Mouse (Mus musculus) E14TG2a.4 (cell line): ENCODE measurements around the gene Fam221a.

Experiments
- H3K27me3 ChIP-seq: 2 replicates; pipeline ENCODE4 v1.6.1; 2014; ENCODE audit warnings: low read length, control low read depth; ENCODE audit not compliant: insufficient read depth
- H3K36me3 ChIP-seq: 2 replicates; pipeline ENCODE4 v1.6.1; 2014; ENCODE audit warnings: low read length, control low read depth; ENCODE audit not compliant: insufficient read depth
- H3K4me1 ChIP-seq: replicated peaks from 2 replicates; pipeline ENCODE4 v1.6.1; 2014; ENCODE audit warnings: low read depth, low read length, control low read depth
- H3K4me3 ChIP-seq: replicated peaks from 2 replicates; pipeline ENCODE4 v1.5.1; 2014; ENCODE audit warnings: mild to moderate bottlenecking, low read length
- H3K9me3 ChIP-seq: 2 replicates; pipeline ENCODE4 v1.6.1; 2014; ENCODE audit warnings: low read length, control low read depth
- CTCF ChIP-seq: conservative IDR thresholded peaks from 2 replicates; pipeline ENCODE4 v1.5.1; 2014; ENCODE audit warnings: low read length
- NANOG ChIP-seq: IDR thresholded peaks from 2 replicates; pipeline ENCODE4 v1.6.1; 2014; ENCODE audit warnings: borderline replicate concordance, low read length, mixed read lengths
- POU5F1 ChIP-seq: IDR thresholded peaks from 2 replicates; pipeline ENCODE4 v1.6.1; 2014; ENCODE audit warnings: low read length, borderline replicate concordance

Gene Fam221a

DNA sequence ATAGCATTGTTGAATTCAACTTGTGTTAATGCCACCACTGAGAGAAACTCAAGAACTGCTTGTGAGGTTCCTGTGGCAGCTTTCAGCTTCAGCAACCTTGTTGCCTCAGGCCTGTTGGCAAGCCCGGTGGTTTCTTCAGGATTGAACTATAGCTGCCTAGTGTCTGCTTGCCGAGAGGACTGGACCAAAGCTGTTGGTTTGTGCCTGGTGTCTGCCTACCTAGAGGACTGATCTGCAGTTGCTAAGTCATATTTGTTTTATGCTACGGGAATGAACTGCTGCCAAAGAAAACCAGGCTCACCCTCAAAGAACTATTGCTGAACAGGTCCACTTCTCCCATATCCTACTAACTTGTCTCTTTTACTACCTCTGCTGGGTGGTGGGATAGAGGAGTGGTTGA, 40.7 kb upstream of the Fam221a start:
- Histone ChIP-seq H3K36me3 (no peaks in the 10 kb centered on the region), H3K4me1 (peaks cover 21% of the 10 kb centered on the region)

DNA sequence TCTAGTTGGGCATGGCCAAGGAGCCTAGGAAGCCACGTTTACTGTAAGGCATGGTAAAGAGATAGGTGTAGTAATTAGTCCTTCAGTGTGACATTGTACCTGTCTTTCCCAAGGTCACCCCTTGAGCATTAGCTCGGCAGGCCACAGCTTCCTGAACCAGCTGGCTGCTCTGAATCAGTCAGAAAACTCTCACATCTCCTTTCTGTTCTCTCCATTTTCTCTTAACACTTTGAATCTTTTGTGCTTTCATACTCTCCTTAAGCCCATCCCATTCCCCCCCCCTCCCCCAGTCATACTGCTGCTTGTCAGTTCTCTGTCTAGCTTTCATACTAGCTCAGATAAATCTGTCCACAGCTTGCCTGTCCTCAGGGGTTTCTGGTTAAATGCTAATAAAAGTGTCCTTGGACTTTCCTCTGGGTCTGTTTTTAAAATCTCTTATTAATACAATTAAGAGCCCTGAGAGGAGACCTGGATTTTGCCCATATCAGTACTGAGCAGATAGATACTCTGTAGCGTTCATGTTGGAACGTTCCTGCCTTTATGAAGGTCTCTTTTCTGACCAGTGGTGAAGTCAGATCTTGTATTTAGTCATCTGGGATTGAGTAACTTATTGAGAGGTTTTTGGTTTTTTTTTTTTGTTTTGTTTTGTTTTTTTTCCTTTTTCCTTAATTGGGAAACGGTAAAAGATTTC, 36.0 kb upstream of the Fam221a start:
- Histone ChIP-seq H3K27me3 (no peaks in the 10 kb centered on the region), H3K36me3 (peaks cover 6% of the 10 kb centered on the region), H3K4me1 (peaks cover 25% of the 10 kb centered on the region), H3K9me3 (no peaks in the 10 kb centered on the region), H3K4me3 (no peak overlapping the region)
- TF ChIP-seq NANOG = no peak
- no peak for TF ChIP-seq CTCF
- no peak for TF ChIP-seq POU5F1

More for the DNA sequence above, 40.7 kb upstream of the Fam221a start:
- H3K27me3 ChIP-seq = no peaks in the 10 kb centered on the region
- H3K9me3 ChIP-seq = no peaks in the 10 kb centered on the region
- no peak overlapping the region for H3K4me3 ChIP-seq
- TF ChIP-seq NANOG (no peak), POU5F1 (no peak), CTCF (no peak)

DNA sequence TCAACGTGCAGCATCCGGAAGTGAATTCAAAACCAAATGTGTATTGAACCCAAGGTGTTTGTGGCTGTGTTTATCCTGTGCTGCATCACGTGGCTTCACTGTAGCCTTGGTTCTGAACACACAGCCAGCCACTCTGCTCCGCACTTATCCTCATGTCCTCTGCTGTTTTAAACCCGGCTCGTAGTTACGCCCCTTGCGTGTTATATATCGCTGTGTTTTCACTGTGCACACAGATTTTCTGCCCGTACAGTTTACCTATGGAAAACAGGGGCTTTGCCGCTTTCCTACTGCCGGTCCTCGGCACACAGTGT, 35.5 kb upstream of the Fam221a start:
- no peak for TF ChIP-seq CTCF
- no peak for TF ChIP-seq NANOG
- no peak for TF ChIP-seq POU5F1
- Histone ChIP-seq H3K27me3 (no peaks in the 10 kb centered on the region), H3K36me3 (peaks cover 6% of the 10 kb centered on the region), H3K4me3 (no peak overlapping the region), H3K4me1 (peaks cover 25% of the 10 kb centered on the region), H3K9me3 (no peaks in the 10 kb centered on the region)

DNA sequence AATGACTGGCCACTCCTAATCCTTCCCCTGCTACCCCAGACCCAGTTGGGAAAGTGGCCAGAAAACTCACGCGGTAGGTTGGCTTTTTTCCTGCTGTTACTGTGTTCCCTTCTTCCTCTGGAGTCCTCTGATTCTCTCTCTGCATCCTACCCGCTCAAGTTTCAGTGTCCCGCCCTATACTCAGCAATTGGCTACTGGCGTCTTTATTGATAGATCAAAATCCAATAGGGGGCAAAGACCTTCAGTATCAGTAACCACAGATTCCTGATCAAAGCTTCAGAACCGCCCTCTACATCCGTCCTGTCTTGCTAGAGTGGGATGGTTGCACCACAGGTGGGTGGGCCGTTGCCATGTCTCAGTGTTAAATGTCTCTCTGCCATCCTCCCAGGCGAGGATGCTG, 29.0 kb upstream of the Fam221a start:
- peak overlapping the region; percentile 71 for H3K4me3 ChIP-seq
- H3K36me3 ChIP-seq = peaks cover 6% of the 10 kb centered on the region
- no peak for TF ChIP-seq CTCF
- no peak for TF ChIP-seq POU5F1
- TF ChIP-seq NANOG = no peak
- peaks cover 27% of the 10 kb centered on the region for H3K4me1 ChIP-seq
- no peaks in the 10 kb centered on the region for H3K9me3 ChIP-seq
- H3K27me3 ChIP-seq = no peaks in the 10 kb centered on the region

DNA sequence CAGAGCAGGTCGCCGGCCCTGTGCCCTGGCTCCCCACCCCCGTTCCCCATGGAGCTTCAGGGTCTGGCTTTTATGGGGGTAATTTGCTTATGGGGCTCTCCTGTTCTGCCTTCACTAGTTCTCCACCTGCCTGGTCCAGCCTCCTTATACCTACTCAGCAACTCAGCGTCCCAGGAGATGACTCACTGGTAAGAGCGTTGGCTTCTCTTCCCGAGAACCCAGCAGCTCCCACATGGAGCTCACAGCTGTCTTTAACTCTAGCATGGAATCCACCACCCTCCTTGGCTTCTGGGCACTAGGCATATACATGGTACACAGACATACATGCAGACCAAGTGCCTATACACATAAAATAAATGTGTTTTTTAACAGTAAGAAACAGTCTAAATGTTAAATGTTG, 28.4 kb upstream of the Fam221a start:
- TF ChIP-seq CTCF = no peak
- peaks cover 21% of the 10 kb centered on the region for H3K4me1 ChIP-seq
- H3K27me3 ChIP-seq = no peaks in the 10 kb centered on the region
- H3K9me3 ChIP-seq = no peaks in the 10 kb centered on the region
- H3K4me3 ChIP-seq = peak overlapping the region; percentile 71
- peaks cover 6% of the 10 kb centered on the region for H3K36me3 ChIP-seq

DNA sequence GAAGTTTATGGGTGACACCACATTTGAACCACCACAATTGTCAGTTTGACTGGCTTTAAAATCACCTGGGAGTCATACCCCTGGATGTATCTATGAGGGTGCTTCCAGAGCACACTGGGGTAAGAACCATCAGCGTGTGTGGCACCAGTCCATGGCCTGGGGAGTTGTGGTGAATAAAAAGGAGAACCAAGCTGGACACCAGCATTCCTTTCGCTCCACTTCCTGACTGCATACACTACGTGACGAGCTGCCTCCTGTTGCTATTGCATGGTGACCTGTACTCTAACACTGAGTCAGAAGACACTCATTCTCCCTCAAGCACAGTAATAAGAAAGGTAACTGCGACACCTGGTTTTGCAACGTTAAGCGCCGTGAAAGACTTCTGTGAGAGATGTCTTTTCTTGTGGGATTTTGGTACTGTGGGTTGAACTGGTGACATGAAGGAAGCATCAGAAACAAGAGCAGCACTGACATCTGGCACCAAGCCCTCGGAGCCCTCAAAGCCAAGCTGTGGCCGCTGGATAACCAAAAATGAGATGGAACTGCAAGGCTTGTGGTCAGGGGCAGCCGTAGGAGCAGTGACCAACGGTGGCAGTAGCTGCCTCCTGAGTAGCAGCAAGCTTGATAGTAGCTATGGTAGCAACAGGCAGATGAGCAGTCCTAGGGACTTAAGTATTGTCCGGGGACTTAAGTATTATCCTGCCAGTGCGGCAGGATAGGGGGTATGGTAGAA, 23.6 kb upstream of the Fam221a start:
- Histone ChIP-seq H3K4me1 (peaks cover 12% of the 10 kb centered on the region), H3K4me3 (no peak overlapping the region), H3K36me3 (no peaks in the 10 kb centered on the region), H3K9me3 (peaks cover 14% of the 10 kb centered on the region), H3K27me3 (no peaks in the 10 kb centered on the region)
- TF ChIP-seq NANOG (no peak), POU5F1 (0 out of 2 replicates have a peak, but pooled peaks have one; percentile 9), CTCF (no peak)

DNA sequence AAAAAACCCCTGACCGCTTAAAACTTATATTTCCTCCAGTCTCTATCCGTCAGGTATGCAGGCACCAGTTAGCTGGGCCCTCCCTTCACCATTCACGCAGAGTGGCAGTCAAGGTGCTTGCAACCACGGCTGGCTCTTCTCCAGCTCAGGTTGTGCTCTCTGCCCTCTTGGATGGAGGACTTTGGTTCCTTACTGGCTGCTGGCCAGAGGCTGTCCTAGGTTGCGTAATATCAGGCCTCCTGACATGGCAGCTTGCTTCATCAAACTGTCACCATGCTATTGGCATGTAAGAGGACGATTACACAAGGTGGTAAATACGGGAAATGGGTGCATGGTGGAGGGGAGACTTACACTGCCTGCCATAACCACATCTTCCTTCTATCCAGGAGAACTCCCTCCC, 17.7 kb upstream of the Fam221a start:
- Histone ChIP-seq H3K4me3 (no peak overlapping the region), H3K36me3 (no peaks in the 10 kb centered on the region), H3K4me1 (no peaks in the 10 kb centered on the region), H3K27me3 (no peaks in the 10 kb centered on the region), H3K9me3 (peaks cover 24% of the 10 kb centered on the region)
- TF ChIP-seq NANOG = no peak
- TF ChIP-seq CTCF = no peak
- TF ChIP-seq POU5F1 = no peak

DNA sequence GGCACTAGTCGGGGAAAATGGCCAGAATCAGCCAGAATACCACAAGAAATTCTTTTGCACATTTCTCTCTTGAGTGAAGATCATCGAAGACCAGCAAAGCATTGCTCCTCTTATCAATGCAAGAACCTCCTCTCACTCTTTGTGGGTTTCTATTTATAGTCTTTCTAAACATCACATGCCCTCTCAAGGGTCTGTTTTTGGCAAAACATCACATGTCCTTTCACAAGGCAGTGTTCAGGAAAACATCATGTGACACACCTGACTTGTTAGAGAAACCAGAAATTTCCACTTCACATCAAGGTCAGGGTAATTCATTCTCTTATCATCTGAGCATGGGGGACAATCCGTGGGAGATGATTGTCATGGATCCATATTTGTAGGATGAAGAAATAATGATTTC, 12.9 kb upstream of the Fam221a start:
- H3K36me3 ChIP-seq = no peaks in the 10 kb centered on the region
- peaks cover 3% of the 10 kb centered on the region; the same call in 1 of the 2 replicates for H3K4me1 ChIP-seq
- H3K27me3 ChIP-seq = no peaks in the 10 kb centered on the region
- no peak for TF ChIP-seq CTCF
- no peak for TF ChIP-seq NANOG
- TF ChIP-seq POU5F1 = no peak
- H3K9me3 ChIP-seq = peaks cover 4% of the 10 kb centered on the region
- no peak overlapping the region for H3K4me3 ChIP-seq

DNA sequence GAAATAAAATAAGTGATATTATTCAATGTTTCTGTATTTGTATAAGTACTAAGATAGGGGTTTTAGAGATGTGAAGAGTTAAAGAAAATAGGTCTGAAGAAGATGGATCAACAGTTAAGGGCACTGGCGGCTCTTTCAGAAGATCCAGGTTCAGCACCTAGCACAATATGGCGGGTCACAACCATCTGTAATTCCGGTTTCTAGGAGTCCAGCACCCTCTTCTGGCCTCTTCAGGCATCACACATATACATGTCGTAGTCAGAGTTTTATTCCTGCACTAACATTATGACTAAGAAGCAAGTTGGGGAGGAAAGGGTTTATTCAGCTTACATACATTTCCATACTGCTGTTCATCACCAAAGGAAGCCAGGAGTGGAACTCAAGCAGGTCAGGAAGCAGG, 12.4 kb upstream of the Fam221a start:
- H3K4me3 ChIP-seq = no peak overlapping the region
- peaks cover 3% of the 10 kb centered on the region; the same call in 1 of the 2 replicates for H3K4me1 ChIP-seq
- TF ChIP-seq POU5F1 (no peak), NANOG (no peak), CTCF (peak; percentile 65)

More for the DNA sequence above, 12.4 kb upstream of the Fam221a start:
- Histone ChIP-seq H3K9me3 (peaks cover 4% of the 10 kb centered on the region), H3K36me3 (no peaks in the 10 kb centered on the region), H3K27me3 (no peaks in the 10 kb centered on the region)
